Mouse (Mus musculus) midbrain, embryonic 15.5 days (tissue): ENCODE measurements at regions not wholly inside any gene's neighbourhood (a gene's known extent, or its start where the extent isn't known, plus 50 kb on each side); places are given as distances from the start of the nearest gene placed in this dataset.

Source experiments
- ATAC-seq: fragments of 200-750 bp; cut with Nextera tagmentation; replicated peaks from 2 replicates; pipeline ENCODE4 v1.8.0; 2017; ENCODE audit warnings: moderate TSS enrichment
- H3K27ac ChIP-seq: fragments of 300-500 bp; sonication (generic); 2 replicates; pipeline ENCODE4 v1.5.1; 2015; ENCODE audit warnings: mild to moderate bottlenecking, inconsistent platforms
- H3K27me3 ChIP-seq: fragments of 300-500 bp; sonication (generic); replicated peaks from 2 replicates; pipeline ENCODE4 v1.6.1; 2015; ENCODE audit warnings: inconsistent platforms
- H3K36me3 ChIP-seq: fragments of 300-500 bp; sonication (generic); replicated peaks from 2 replicates; pipeline ENCODE4 v1.6.1; 2015; ENCODE audit warnings: inconsistent platforms
- H3K4me1 ChIP-seq: fragments of 300-500 bp; sonication (generic); 2 replicates; pipeline ENCODE4 v1.6.1; 2015; ENCODE audit warnings: inconsistent platforms
- H3K4me2 ChIP-seq: fragments of 300-500 bp; sonication (generic); 2 replicates; pipeline ENCODE4 v1.6.1; 2015; ENCODE audit warnings: inconsistent platforms, mild to moderate bottlenecking, moderate library complexity
- H3K4me3 ChIP-seq: fragments of 300-500 bp; sonication (generic); 2 replicates; pipeline ENCODE4 v1.5.1; 2015; ENCODE audit warnings: mild to moderate bottlenecking, inconsistent platforms
- H3K9ac ChIP-seq: fragments of 300-500 bp; sonication (generic); 2 replicates; pipeline ENCODE4 v1.6.1; 2015; ENCODE audit warnings: mild to moderate bottlenecking, inconsistent platforms
- H3K9me3 ChIP-seq: fragments of 300-500 bp; sonication (generic); 2 replicates; pipeline ENCODE4 v1.6.1; 2016; ENCODE audit warnings: inconsistent platforms
- WGBS: fragments of 180-500 bp; shearing (Covaris S2); methylation state at CpG from one replicate; pipeline ENCODE4 v1.1.7; 2015; ENCODE audit warnings: mixed read lengths; 5-methylcytosine and 5-hydroxymethylcytosine counted together

DNA sequence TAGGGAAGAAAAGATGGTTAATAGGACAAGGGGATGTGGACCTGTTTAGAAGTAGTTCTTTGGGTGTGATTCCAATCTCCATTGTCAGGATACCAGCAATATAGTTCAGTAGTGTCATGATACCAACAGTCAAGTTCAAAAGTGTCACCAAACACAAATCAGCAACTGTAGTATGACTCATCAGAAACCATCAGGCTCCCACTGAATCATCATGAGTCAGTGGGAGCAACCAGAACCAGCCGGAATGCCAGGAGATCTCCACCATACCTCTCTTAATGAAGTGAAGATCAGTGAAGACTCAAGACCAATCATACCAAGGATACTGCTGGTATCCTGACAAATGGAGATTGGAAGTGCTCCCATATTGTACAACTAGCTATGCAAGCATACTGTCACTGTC is 410.5 kb downstream of the Rnf144b start:
- H3K9me3 ChIP-seq = no peaks in the 10 kb centered on the region
- H3K27ac ChIP-seq = no peak overlapping the region
- no peaks in the 10 kb centered on the region for H3K4me1 ChIP-seq
- no peaks in the 10 kb centered on the region for H3K27me3 ChIP-seq
- H3K4me2 ChIP-seq = no peak overlapping the region
- 88% methylated on average over 1 of the region's 1 CpGs for WGBS
- H3K4me3 ChIP-seq = no peak overlapping the region
- no peaks in the 10 kb centered on the region for H3K36me3 ChIP-seq
- no peak for ATAC-seq
- no peak overlapping the region for H3K9ac ChIP-seq

DNA sequence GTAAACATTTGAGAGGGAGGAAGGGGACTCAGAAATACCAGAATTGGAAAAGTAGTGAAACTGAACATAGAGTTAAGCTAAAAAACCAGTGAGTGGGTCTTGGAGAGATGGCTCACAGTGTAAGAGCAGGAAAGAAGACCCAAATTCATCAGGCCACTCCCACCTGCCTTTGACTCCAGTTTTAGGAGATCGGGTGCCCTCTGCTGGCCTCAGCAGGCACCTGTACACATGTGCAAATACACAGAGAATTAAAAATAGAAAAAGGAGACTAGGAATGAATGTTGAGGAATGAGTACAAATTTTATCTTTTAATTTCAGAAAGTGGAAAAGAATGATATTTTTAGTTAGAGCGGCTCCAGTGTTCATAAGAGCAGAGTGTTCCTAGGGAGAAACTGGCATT is 414.7 kb downstream of the Rnf144b start:
- ATAC-seq = no peak
- Histone ChIP-seq H3K4me3 (no peak overlapping the region), H3K36me3 (no peaks in the 10 kb centered on the region), H3K27ac (no peak overlapping the region), H3K4me2 (no peak overlapping the region), H3K9me3 (no peaks in the 10 kb centered on the region), H3K9ac (no peak overlapping the region), H3K4me1 (no peaks in the 10 kb centered on the region), H3K27me3 (no peaks in the 10 kb centered on the region)
- 95% methylated on average over 2 of the region's 2 CpGs for WGBS

DNA sequence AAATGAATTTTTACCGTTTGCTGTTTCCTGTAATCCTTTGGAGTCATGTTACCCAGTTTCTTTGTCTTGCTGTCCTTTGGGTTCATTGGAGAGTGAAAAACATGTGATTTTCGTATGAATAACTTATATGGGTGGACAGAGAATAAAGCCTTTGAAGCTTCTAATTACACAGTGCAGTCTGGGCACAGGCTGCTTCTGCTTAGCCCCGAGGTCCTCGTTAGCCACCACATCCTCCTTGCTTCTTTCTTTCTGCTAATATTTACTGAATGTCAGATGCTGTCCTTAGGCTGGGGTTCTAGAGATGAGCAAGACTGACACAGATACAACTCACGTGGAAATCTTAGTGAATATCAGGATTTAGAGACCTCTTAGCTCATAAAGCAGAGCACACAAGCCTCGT is 427.2 kb downstream of the Rnf144b start:
- no peaks in the 10 kb centered on the region for H3K36me3 ChIP-seq
- no peak overlapping the region for H3K4me2 ChIP-seq
- no peak overlapping the region for H3K4me3 ChIP-seq
- H3K9me3 ChIP-seq = no peaks in the 10 kb centered on the region
- H3K9ac ChIP-seq = no peak overlapping the region
- WGBS = 32% methylated on average over 6 of the region's 6 CpGs
- no peaks in the 10 kb centered on the region for H3K27me3 ChIP-seq
- no peaks in the 10 kb centered on the region for H3K4me1 ChIP-seq
- no peak for ATAC-seq
- 0 out of 2 replicates have a peak overlapping the region, but pooled peaks have one; percentile 34 for H3K27ac ChIP-seq

DNA sequence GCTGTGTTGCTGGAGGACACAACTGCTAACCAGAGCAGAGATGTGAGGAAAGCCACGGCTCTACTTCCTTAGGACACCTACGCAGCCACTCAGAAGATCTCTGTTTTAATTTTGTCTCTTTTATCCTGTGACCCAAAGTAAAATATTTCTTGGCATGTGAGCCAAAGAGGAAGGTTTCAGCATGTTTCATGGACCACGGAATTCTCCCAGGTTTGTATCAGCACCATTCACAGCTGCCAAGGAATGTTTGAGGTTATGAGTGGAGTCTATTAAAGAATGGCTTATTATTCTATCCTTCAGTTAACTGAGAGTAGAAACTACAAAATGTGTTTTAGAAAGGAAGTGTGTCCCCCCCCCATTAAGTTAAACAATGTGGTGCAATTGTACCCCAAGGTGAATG is 429.8 kb downstream of the Rnf144b start:
- Histone ChIP-seq H3K4me3 (no peak overlapping the region), H3K9ac (no peak overlapping the region), H3K27ac (no peak overlapping the region), H3K4me2 (no peak overlapping the region), H3K36me3 (no peaks in the 10 kb centered on the region), H3K9me3 (no peaks in the 10 kb centered on the region), H3K27me3 (no peaks in the 10 kb centered on the region), H3K4me1 (no peaks in the 10 kb centered on the region)
- WGBS = 93% methylated on average over 3 of the region's 3 CpGs
- no peak for ATAC-seq

DNA sequence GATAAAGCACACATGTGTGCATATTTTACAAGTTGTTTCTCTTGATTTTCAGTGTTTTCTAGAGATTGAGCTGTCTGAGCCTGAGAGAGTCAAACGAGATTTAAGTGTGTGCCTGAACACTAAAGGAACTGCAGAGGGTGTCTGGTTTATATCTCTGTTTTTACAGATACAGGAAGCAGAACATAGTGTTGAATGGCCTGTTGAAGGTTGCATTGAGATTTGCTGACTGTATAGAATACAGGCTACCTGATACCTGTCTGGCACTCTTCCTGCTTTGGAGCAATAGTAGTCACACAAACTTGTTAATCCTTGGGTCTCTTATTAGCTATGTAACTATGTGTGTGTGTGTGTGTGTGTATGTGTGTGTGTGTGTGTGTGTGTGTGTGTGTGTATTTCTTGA is 431.7 kb downstream of the Rnf144b start:
- Histone ChIP-seq H3K27ac (no peak overlapping the region), H3K9me3 (no peaks in the 10 kb centered on the region), H3K27me3 (no peaks in the 10 kb centered on the region), H3K4me2 (no peak overlapping the region), H3K9ac (no peak overlapping the region), H3K36me3 (no peaks in the 10 kb centered on the region), H3K4me1 (no peaks in the 10 kb centered on the region), H3K4me3 (no peak overlapping the region)
- 77% methylated on average over 1 of the region's 1 CpGs for WGBS
- no peak for ATAC-seq

DNA sequence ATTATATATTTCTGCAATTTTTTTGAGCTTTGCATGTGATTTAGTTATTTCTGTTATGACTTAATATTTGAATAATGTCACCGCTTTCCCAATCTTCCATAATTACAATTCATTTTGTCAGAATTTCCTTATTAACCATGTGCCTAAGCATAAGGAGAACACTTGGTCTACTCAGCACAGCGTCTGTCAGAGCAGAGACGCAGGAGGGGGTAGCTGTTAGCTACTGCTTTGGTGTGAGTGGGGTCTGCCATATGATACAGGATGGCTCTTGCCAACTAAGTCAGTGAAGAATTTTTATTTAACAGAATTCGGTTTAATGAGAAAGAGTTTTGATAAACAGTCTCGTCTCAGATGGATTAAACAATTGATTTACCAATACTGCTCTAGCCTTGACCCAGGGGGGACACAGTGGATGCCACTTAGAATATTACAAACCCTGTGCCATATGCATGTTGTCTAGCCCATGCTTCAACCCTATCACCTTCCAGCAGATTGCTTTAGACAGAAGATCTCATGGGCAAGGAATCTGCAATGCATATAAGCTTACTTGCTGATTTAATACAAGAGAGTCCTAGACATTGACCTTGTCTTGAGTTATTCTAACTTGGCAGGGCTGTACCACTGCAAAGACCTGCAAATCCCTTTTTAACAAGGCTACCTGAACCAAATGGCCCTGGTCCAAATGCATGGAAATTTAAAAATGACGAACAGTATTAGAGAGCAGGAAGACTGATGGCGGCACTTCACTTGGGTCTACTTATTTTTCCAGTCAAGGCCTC is 434.9 kb downstream of the Rnf144b start:
- Histone ChIP-seq H3K27ac (no peak overlapping the region), H3K36me3 (no peaks in the 10 kb centered on the region), H3K9me3 (no peaks in the 10 kb centered on the region), H3K9ac (no peak overlapping the region), H3K27me3 (no peaks in the 10 kb centered on the region), H3K4me1 (no peaks in the 10 kb centered on the region), H3K4me3 (no peak overlapping the region), H3K4me2 (no peak overlapping the region)
- peak; percentile 67 for ATAC-seq
- 79% methylated on average over 7 of the region's 7 CpGs for WGBS

DNA sequence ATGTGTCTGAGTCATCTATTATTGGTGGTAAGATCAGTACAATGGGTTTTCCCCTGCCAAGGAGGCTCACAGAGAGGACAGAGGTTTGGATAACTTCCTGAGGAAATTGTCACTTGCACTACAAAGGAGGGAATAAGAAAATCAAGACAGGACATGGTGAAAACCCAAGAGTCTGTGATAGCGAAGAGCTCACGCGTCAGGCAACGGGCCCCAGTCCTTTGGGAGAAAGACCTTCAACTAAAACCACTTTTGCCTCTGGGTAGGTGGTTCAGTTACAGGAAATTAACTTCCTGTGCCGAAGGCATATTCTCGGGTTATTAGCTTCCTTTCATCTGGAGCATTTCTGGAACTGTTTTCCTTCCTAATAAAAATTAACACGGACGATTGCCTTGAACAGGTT is 440.4 kb downstream of the Rnf144b start:
- Histone ChIP-seq H3K9ac (no peak overlapping the region), H3K36me3 (no peaks in the 10 kb centered on the region), H3K4me3 (no peak overlapping the region), H3K4me1 (no peaks in the 10 kb centered on the region), H3K27ac (no peak overlapping the region), H3K4me2 (no peak overlapping the region), H3K9me3 (no peaks in the 10 kb centered on the region), H3K27me3 (no peaks in the 10 kb centered on the region)
- WGBS = 65% methylated on average over 8 of the region's 8 CpGs
- no peak for ATAC-seq

DNA sequence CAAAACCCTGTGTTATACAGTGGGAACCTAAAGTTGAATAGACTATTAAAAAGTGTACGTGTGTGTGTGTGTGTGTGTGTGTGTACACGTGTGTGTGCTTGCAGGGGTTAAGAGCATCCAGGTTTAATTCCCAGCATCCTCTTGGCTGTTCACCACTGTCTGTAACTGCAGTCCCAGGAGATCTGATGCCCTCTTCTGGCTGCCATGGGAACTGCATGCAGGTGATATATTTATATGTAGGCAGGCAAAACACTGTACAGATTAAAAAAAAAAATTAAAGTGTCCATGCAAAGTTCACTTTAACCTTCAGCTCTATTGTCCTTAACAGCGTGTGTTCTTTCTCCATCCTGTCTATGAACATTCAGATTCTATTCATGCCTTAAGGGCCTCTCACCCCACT is 454.1 kb downstream of the Rnf144b start:
- Histone ChIP-seq H3K27me3 (no peaks in the 10 kb centered on the region), H3K4me3 (no peak overlapping the region), H3K4me2 (no peak overlapping the region), H3K27ac (no peak overlapping the region), H3K9me3 (no peaks in the 10 kb centered on the region), H3K36me3 (no peaks in the 10 kb centered on the region), H3K4me1 (no peaks in the 10 kb centered on the region), H3K9ac (no peak overlapping the region)
- 67% methylated on average over 3 of the region's 3 CpGs for WGBS
- no peak for ATAC-seq

DNA sequence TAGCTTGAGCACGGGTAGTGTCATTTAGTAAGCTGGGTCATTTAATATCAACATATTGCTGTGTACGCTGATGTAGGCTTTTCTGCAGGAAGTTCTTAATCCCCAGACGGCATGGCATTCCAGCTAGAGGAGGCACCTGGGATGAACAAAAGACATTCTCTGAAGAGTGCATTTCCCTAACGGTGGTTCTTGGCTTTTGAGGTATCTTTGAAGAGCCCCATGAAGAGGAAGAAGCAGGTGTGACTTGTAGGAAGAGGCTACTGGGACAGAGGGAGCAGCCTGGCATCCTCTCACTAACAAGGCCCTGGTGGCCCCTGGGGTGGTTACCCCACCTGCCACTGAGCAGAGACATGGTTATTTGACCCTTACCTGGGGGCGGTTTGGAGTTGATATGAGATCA is 457.7 kb downstream of the Rnf144b start:
- ATAC-seq = no peak
- WGBS = 79% methylated on average over 5 of the region's 5 CpGs

DNA sequence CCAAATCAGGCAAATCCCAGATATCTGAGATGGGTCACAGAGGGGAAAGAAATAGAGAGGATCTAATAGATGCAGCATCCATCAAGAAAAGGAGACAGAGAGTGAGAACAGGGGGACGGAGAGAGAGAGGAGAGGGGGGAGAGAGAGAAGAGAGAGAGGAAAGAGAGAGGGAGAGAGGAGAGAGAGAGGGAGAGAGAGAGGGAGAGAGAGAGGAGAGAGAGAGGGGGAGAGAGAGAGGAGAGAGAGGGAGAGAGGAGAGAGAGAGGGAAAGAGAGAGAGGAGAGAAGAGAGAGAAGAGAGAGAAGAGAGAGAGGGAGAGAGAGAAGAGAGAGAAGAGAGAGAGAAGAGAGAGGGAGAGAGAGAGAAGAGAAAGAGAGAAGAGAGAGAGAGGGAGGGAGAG is 462.7 kb downstream of the Rnf144b start:
- Histone ChIP-seq H3K9ac (no peak overlapping the region), H3K9me3 (no peaks in the 10 kb centered on the region), H3K36me3 (no peaks in the 10 kb centered on the region), H3K27me3 (no peaks in the 10 kb centered on the region), H3K4me2 (no peak overlapping the region), H3K4me3 (no peak overlapping the region), H3K4me1 (no peaks in the 10 kb centered on the region), H3K27ac (no peak overlapping the region)
- no peak for ATAC-seq
- WGBS = 71% methylated on average over 1 of the region's 1 CpGs

More for the DNA sequence above, 457.7 kb downstream of the Rnf144b start:
- no peak overlapping the region for H3K4me2 ChIP-seq
- no peaks in the 10 kb centered on the region for H3K36me3 ChIP-seq
- H3K4me1 ChIP-seq = no peaks in the 10 kb centered on the region
- H3K4me3 ChIP-seq = no peak overlapping the region
- H3K9ac ChIP-seq = no peak overlapping the region
- H3K27me3 ChIP-seq = no peaks in the 10 kb centered on the region
- H3K9me3 ChIP-seq = no peaks in the 10 kb centered on the region
- no peak overlapping the region for H3K27ac ChIP-seq

DNA sequence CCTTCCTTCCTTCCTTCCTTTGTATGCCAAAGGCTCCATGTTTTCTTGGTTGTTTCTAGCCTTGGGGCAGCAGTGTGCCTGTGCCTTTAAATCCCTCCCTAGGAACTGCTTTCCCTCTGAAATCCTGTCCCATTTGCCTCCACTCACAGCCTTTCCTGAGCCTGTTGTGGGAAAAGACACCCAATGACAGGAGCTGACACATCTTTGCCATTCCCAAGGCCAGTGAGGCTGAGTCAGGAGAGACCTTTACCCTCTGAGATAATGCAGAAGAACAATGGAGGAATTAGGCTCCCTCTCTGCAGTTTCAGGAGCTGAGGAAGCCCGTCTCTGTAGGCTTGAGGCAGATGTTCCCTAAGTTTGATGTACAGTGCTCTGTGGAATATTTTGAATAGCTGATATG is 480.2 kb downstream of the Rnf144b start:
- no peak overlapping the region for H3K4me2 ChIP-seq
- no peak overlapping the region for H3K27ac ChIP-seq
- no peak overlapping the region for H3K4me3 ChIP-seq
- no peak for ATAC-seq
- WGBS = 16% methylated on average over 1 of the region's 1 CpGs
- no peaks in the 10 kb centered on the region for H3K36me3 ChIP-seq
- H3K27me3 ChIP-seq = no peaks in the 10 kb centered on the region
- no peaks in the 10 kb centered on the region for H3K9me3 ChIP-seq
- no peak overlapping the region for H3K9ac ChIP-seq
- 0 out of 2 replicates have a peak, but pooled peaks cover 3% of the 10 kb centered on the region for H3K4me1 ChIP-seq

DNA sequence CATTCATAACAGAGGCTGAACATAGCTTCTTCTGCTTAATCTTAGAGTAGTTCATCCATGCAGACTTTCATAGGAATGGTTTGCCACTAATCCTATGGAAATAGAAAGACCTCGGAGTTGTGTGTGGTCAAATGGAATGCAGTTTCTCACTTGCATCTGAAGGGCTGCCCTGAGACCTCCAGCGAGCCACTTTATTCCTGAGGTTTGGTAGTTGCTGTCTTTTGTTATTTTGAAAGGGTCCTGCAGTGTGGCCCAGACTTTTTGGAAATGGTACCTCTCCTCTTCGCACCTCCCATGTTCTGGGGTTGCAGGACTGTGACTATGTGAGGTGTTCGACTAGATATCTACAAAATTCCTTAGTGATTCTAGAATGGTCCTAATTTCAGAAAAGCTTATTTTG is 489.0 kb downstream of the Rnf144b start:
- Histone ChIP-seq H3K27ac (no peak overlapping the region), H3K27me3 (no peaks in the 10 kb centered on the region), H3K4me2 (no peak overlapping the region), H3K4me1 (peaks cover 8% of the 10 kb centered on the region), H3K9me3 (no peaks in the 10 kb centered on the region), H3K9ac (no peak overlapping the region), H3K36me3 (no peaks in the 10 kb centered on the region), H3K4me3 (no peak overlapping the region)
- ATAC-seq = no peak
- WGBS = 88% methylated on average over 4 of the region's 4 CpGs

DNA sequence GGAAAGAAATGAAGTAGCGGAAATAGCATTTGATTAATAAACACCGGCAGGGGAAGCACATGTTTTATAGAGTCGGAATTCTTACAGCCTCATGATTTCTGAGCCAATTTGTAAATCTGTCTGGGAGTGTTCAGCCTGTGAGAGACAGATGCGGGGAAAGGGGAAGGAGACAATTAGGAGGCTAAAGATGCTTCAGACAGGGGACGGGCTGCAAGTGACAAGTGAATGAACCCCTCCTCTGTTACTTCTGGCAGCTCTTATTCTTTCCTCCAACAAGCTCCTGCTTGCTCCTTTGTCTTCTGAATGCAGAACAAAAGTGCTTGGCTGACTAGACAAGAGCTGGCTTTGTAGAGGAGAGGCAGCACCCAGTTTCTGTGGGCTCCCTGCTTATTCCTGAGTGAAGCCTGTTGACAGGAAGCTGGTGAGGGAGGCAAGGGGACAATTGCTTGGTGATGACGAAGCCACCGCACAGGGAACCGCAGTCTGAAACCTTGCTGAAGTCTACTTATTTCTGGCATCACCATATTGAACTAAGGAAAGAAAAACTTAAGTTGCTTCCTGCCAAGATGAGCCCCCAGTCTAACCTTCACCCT is 514.2 kb downstream of the Rnf144b start:
- 25% methylated on average over 8 of the region's 8 CpGs for WGBS

More for the DNA sequence above, 514.2 kb downstream of the Rnf144b start:
- Histone ChIP-seq H3K36me3 (no peaks in the 10 kb centered on the region), H3K27me3 (no peaks in the 10 kb centered on the region), H3K4me3 (no peak overlapping the region), H3K4me1 (no peaks in the 10 kb centered on the region), H3K9me3 (no peaks in the 10 kb centered on the region), H3K27ac (no peak overlapping the region), H3K9ac (no peak overlapping the region), H3K4me2 (no peak overlapping the region)
- no peak for ATAC-seq
